Mouse (Mus musculus) layer of hippocampus, postnatal 25 days (tissue): ENCODE results near the gene Cnp. TPM values are rescaled to one million over a fixed set of nuclear protein-coding genes. Genes with fewer than 3 reads are reported as not detected.
"Not testable (repeated sequence)": the region's sequence is repeated elsewhere in the genome, so short reads cannot be mapped to it uniquely, and the experiment has no call there.

Experiments used
- DNase-seq, 2 experiments: peaks; one replicate each; pipeline ENCODE4 v3.0.0; 2022; ENCODE audit warnings: mixed read lengths in 2 of 2, low spot score in 1 of 2; ENCODE audit errors: extremely low spot score in 1 of 2
- total RNA-seq, 2 experiments: library from RNA; stranded (reverse); gene quantifications; 2 replicates each; pipeline ENCODE4 v1.2.3; 2021

Gene Cnp
- total RNA-seq, 2 experiments from 2014 or later = 365 to 435 TPM

- DNase-seq = not testable (repeated sequence)
Observed at GRCm38 (mm10) chr11:100616836-100617235, 42.1 kb downstream of the Cnp start.

GRCm38 (mm10) chr11:100617480-100617879, 42.8 kb downstream of the Cnp start:
- no peak for DNase-seq

GRCm38 (mm10) chr11:100618761-100619484, 44.2 kb downstream of the Cnp start, which contains the start of gene Nkiras2:
Gene Nkiras2, plus strand, starts transcription at chr11:100619244.
- peak in 1 of 2 experiments; percentile 39 for DNase-seq

DNA sequence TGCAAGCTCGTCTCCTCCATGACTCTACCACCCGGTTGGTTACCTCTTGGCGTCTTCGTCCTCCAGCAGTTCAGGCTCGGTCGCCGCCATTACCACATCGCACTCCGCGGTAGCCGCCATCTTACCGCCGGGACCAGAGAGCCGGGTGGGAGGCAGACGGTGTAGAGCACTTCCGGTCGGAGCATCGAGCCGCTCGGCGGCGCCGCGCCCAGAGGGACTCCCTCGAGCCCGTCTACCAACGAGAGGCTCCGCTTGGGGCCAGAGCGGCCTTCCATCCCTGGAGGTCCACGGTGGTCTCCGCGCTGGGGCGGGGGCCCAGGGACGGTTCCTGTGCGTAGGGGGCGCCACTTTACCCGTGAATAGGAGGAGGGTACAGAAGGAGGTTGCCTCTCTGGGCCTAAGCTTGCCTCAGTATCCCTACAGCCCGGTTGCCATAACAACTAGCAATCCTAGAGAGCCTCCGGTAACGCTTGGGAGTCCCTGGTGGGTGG, 44.8 kb downstream of the Cnp start:
- DNase-seq = peak; percentile 89 to 97

- no peak for DNase-seq
Observed at GRCm38 (mm10) chr11:100619982-100620381, 45.3 kb downstream of the Cnp start, which contains the start of gene Dnajc7. Gene Dnajc7, minus strand, starts transcription at chr11:100620168.

DNA sequence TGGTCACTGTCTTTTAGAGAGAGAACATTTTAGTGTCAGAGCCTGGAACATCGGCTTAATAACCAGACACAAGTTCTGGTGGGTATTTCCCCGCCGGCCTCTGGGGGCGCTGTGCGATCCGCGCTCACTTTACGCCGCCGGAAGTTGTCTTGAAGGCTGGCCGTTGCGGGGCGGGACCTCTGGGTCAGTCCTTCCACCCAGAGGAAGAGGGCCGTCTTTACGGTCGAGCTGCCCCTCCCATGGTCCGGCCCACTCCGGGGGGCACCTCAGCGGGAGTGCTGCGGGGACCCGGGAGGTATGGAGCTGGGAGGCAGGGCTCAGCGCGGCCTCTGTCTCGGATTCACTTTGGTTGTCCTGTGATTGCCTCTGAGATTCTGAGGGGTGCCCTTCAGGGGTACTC, 48.0 kb downstream of the Cnp start:
- DNase-seq = peak; percentile 94 to 96

DNA sequence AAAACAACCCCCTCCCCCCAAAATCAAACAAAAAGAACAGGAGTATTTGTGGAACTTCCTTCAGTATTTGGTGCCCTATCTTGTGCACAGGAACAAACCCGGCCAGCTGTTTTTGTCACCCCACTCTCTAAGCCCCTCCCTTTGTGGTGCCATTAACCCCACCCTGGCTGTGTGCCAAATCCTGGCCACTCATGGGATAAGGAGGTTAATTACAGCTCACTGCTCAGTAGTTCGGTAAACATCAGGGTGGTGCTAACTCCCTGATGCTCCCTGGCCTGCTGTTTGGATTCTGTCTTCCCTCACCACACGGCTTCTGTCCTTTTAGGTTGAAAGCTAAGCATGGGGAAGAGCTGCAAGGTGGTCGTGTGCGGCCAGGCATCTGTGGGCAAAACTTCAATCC, 49.2 kb downstream of the Cnp start:
- DNase-seq = no peak

DNA sequence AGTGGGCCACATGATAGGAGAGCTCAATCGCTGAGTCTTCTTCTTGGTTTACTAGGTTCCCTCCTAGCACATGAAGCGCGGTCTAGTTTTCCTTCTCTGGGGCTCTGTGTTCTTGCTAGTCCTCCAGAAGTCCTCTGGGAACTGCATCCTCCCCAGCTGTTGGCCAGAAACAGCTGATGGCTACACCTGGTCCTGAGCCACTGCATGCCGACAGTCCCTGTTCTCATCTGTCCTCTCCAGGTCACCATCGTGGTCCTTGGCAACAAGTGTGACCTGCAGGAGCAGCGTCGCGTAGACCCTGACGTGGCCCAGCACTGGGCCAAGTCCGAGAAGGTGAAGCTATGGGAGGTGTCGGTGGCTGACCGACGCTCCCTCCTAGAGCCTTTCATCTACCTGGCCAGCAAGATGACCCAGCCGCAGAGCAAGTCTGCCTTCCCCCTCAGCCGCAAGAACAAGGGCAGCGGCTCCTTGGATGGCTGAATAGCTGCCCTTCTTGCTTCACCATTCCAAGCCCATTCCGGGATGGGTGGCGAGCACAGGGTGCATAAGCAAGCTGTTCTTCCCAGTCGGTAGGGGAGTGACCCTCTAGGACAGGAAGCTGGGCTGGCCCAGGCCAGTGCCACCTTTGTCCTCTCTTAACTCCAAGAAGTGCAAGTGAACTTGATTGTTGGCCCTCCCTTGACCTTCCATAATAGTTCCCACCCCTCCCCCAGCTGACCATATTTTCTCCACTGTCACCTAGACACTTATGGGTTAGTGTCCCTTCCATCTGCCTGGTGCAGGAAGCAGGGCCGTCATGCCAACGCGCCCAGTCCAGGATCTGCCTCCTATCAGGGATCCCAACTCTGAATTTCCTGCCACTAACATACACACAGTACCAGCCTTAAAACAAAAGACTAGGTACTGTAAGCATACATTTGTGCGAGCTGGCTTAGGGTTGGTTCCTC, 51.3 kb downstream of the Cnp start:
- no peak for DNase-seq

DNA sequence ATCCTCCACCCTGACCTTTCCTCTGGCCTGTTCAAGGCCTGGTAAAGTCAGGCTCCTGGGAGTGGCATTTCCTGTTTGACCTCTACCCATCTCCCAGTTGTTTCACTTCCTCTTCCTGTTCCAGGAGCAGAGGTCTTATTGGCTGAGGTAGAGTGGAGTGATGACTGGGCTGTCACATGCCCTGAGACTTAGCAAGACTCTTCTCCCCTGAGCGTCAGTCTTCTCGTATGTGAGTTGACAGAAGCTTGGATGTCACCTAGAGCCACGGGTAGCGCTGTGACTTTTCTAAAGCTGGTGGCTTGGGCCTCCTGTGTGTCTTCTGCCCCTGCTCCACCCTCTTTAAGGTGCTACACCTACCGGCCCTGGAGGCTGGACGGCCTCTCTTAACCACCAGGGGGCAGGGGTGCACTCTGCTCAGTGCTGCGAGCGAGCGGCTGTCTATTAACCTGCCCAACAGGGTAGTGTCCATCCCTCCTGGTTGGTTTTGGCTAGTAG, 52.0 kb downstream of the Cnp start:
- DNase-seq = peak; percentile 52 to 79

GRCm38 (mm10) chr11:100628056-100628455, 53.4 kb downstream of the Cnp start:
- no peak for DNase-seq

- DNase-seq = no peak
Observed at GRCm38 (mm10) chr11:100628862-100629352, 54.2 kb downstream of the Cnp start.

- no peak for DNase-seq
Observed at GRCm38 (mm10) chr11:100634530-100634929, 59.8 kb downstream of the Cnp start.

DNA sequence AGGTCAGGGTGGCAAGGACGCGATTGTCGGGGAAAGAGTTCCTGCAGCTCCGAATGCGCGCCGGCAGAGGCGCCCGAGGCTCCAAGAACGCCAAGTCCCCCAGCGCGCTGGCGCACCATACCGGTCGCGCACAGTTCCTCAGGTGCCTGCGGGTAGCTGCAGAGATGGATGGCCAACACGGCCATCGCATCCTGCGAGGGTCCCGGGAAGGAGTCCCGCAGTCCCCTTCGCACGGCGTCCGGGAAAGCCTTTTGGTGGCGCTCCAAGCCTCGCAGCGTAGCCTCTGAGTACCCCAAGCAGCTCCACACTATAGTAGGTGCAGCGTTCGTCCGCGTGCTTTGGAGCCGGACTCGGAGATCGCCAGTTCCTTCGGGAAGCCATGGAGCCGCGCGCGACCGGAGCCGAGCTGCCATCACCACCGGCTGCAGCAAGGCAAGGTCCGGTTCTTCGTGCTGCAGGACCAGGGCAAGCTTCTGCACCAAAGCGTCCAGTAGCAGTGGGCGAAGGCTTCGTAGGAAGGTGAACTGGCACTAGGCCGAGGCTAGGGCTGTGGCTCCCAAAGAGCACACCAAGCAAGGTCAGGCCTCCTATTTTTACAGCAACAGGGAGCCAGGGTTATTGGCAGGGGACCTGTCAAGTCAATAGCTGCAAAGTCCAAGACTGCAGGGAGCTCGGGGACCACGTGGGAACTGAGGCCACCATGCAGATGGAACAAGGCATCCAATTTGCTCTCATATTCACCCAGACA, 65.6 kb downstream of the Cnp start:
- DNase-seq = peak; percentile 39 to 43

Other genes starting within 250 kb of the Cnp start
- not detected for gene Gast, start 240.5 kb upstream of the Cnp start, total RNA-seq
- 100 to 1,000 TPM; 125 to 143 TPM for gene Hap1, start 218.8 kb upstream of the Cnp start, total RNA-seq
- 10 to 100 TPM; 33.2 to 36.2 TPM for gene Jup, start 177.1 kb upstream of the Cnp start, total RNA-seq
- gene P3h4, start 160.1 kb upstream of the Cnp start, total RNA-seq = 1 to 10 TPM; 9.2 to 9.8 TPM
- gene Fkbp10, start 159.2 kb upstream of the Cnp start, total RNA-seq = 1 to 10 TPM; 6.8 to 7.4 TPM
- gene Nt5c3b, start 133.1 kb upstream of the Cnp start, total RNA-seq = 10 to 100 TPM; 50.2 to 52.4 TPM
- gene Klhl10, start 133.0 kb upstream of the Cnp start, total RNA-seq = 1 to 10 TPM; 1.1 to 1.6 TPM
- gene Klhl11, start 102.2 kb upstream of the Cnp start, total RNA-seq = 100 to 1,000 TPM; 106 to 113 TPM
- gene Acly, start 46.9 kb upstream of the Cnp start, total RNA-seq = 100 to 1,000 TPM; 107 to 112 TPM
- gene Ttc25, start 29.3 kb upstream of the Cnp start, total RNA-seq = 1 to 10 TPM in 1 of 2 experiments, under 1 TPM in 1; 0.54 to 1.2 TPM
- gene Nkiras2, start 44.3 kb downstream of the Cnp start, total RNA-seq = 10 to 100 TPM; 15.1 to 16.5 TPM
- gene Dnajc7, start 45.3 kb downstream of the Cnp start, total RNA-seq = 100 to 1,000 TPM; 234 to 286 TPM
- under 1 TPM in 1 of 2 experiments, not detected in 1; 0.31 TPM for gene Zfp385c, start 117.6 kb downstream of the Cnp start, total RNA-seq
- 1 to 10 TPM; 1.4 to 2.1 TPM for gene Dhx58, start 129.4 kb downstream of the Cnp start, total RNA-seq
- 10 to 100 TPM; 55.6 to 55.9 TPM for gene Kat2a, start 137.6 kb downstream of the Cnp start, total RNA-seq
- not detected for gene Hspb9, start 138.9 kb downstream of the Cnp start, total RNA-seq
- 100 to 1,000 TPM; 141 to 152 TPM for gene Rab5c, start 163.3 kb downstream of the Cnp start, total RNA-seq
- 1 to 10 TPM; 1.1 to 1.8 TPM for gene Kcnh4, start 185.0 kb downstream of the Cnp start, total RNA-seq
- gene Hcrt, start 188.0 kb downstream of the Cnp start, total RNA-seq = not detected
- 1 to 10 TPM; 5.2 to 6.8 TPM for gene Ghdc, start 196.1 kb downstream of the Cnp start, total RNA-seq